Comparison of ENCODE assay signal across 9 mouse cellular contexts in genomic region chr9:45589867-45590266, GRCm38 (mm10).
DNase-seq lines count a peak whose midpoint lies in the region; ATAC-seq and TF ChIP-seq lines count a peak whose summit lies in the region.
"Had no signal": no experiment of that assay in that cellular context is flagged by ENCODE, and none has a peak within 500 bp of the region (broad histone marks: within the 10 kb centered on the region; RNA-seq: fewer than 3 reads in every experiment).

No protein-coding gene starts in this region.

- DNase-seq in heart, postnatal 0 days (ENCODE audit: low spot score) = peak; percentile 21
- no peak for DNase-seq in heart, embryonic 10.5 days (ENCODE audit: low spot score)
- peak; percentile 35 for DNase-seq in thymus, adult 2 months
- no peak for DNase-seq in thymus, adult 18-20 months
- DNase-seq in c-Kit-positive CD71-positive TER-119-negative erythroid progenitor cells, embryonic 14.5 days (ENCODE audit: low read depth) = peak; percentile 27
- peak; percentile 66 for DNase-seq in gastrocnemius, postnatal 10 days
- DNase-seq in lung, adult 2 months = peak; percentile 46
- peak; percentile 51 for DNase-seq in thymus, postnatal 0 days (ENCODE audit: low spot score)

- H3K9ac ChIP-seq in heart, postnatal 0 days (replicated peaks; ENCODE audit: low read depth, low read length) = no peak overlapping the region
- H3K9ac ChIP-seq: embryonic facial prominence, embryonic 12.5 days had no signal

- H3K9me3 ChIP-seq in heart, postnatal 0 days (replicated peaks; ENCODE audit: control insufficient read depth, low read length) = no peaks in the 10 kb centered on the region
- no peaks in the 10 kb centered on the region for H3K9me3 ChIP-seq in heart, embryonic 10.5 days
- H3K9me3 ChIP-seq: embryonic facial prominence, embryonic 12.5 days had no signal

- TF ChIP-seq EP300 in heart, postnatal 0 days (IDR thresholded peaks at IDR 0.05; ENCODE audit: low read depth) = no peak

- no peak overlapping the region for H3K4me2 ChIP-seq in heart, postnatal 0 days (ENCODE audit: low read depth, low read length)
- H3K4me2 ChIP-seq: embryonic facial prominence, embryonic 12.5 days had no signal

- no peaks in the 10 kb centered on the region for H3K4me1 ChIP-seq in heart, postnatal 0 days (ENCODE audit: control insufficient read depth, insufficient read depth)
- no peaks in the 10 kb centered on the region for H3K4me1 ChIP-seq in heart, embryonic 10.5 days
- no peaks in the 10 kb centered on the region for H3K4me1 ChIP-seq in thymus, adult 2 months (replicated peaks; ENCODE audit: control insufficient read depth, insufficient read depth, low read length)
- no peaks in the 10 kb centered on the region for H3K4me1 ChIP-seq in lung, adult 2 months (ENCODE audit: control insufficient read depth, insufficient read depth, low read length)
- H3K4me1 ChIP-seq: embryonic facial prominence, embryonic 12.5 days had no signal

- peak; percentile 77 for TF ChIP-seq CTCF in heart, postnatal 0 days (IDR thresholded peaks at IDR 0.05; ENCODE audit: low read depth)
- TF ChIP-seq CTCF in thymus, adult 2 months (IDR thresholded peaks at IDR 0.05; ENCODE audit: borderline replicate concordance, control insufficient read depth, extremely low read depth, insufficient read depth, low read length, poor library complexity) = no peak
- TF ChIP-seq CTCF in lung, adult 2 months (IDR thresholded peaks at IDR 0.05; ENCODE audit: insufficient read depth, low read length) = peak; percentile 45

- no peak overlapping the region for H3K27ac ChIP-seq in heart, postnatal 0 days (ENCODE audit: low read depth)
- H3K27ac ChIP-seq in heart, embryonic 10.5 days = no peak overlapping the region
- H3K27ac ChIP-seq in thymus, adult 2 months (ENCODE audit: control insufficient read depth, insufficient read depth, low read length) = no peak overlapping the region
- H3K27ac ChIP-seq: embryonic facial prominence, embryonic 12.5 days had no signal

- no peak overlapping the region for H3K4me3 ChIP-seq in heart, postnatal 0 days (ENCODE audit: low read depth, low read length)
- no peak overlapping the region for H3K4me3 ChIP-seq in heart, embryonic 10.5 days
- H3K4me3 ChIP-seq in thymus, adult 2 months (ENCODE audit: control insufficient read depth, insufficient read depth, low read length) = no peak overlapping the region
- H3K4me3 ChIP-seq in lung, adult 2 months (replicated peaks; ENCODE audit: extremely low read depth, low read depth, low read length) = no peak overlapping the region
- H3K4me3 ChIP-seq: embryonic facial prominence, embryonic 12.5 days had no signal

- 72% methylated on average over 3 of the region's 3 CpGs for WGBS in heart, postnatal 0 days
- 73% methylated on average over 3 of the region's 3 CpGs for WGBS in heart, embryonic 10.5 days
- 66% methylated on average over 3 of the region's 3 CpGs for WGBS in thymus, adult 2 months
- WGBS in lung, adult 2 months = 71% methylated on average over 3 of the region's 3 CpGs

- no peaks in the 10 kb centered on the region for H3K36me3 ChIP-seq in heart, postnatal 0 days (replicated peaks; ENCODE audit: control insufficient read depth, insufficient read depth, low read length)
- H3K36me3 ChIP-seq in heart, embryonic 10.5 days = no peaks in the 10 kb centered on the region
- H3K36me3 ChIP-seq in thymus, adult 2 months (ENCODE audit: control insufficient read depth, insufficient read depth, low read length) = no peaks in the 10 kb centered on the region
- H3K36me3 ChIP-seq: embryonic facial prominence, embryonic 12.5 days had no signal

- no peak for TF ChIP-seq POLR2A in thymus, adult 2 months (IDR thresholded peaks at IDR 0.05; ENCODE audit: control insufficient read depth, extremely low read depth, insufficient read depth, low read length, poor library complexity)
- no peak for TF ChIP-seq POLR2A in lung, adult 2 months (IDR thresholded peaks at IDR 0.05; ENCODE audit: borderline replicate concordance, extremely low read depth, low read depth, low read length)

- H3K27me3 ChIP-seq in heart, postnatal 0 days (ENCODE audit: control insufficient read depth, insufficient read depth, low read length) = no peaks in the 10 kb centered on the region
- H3K27me3 ChIP-seq in heart, embryonic 10.5 days (ENCODE audit: insufficient read depth, poor library complexity, severe bottlenecking) = peaks cover 24% of the 10 kb centered on the region; the same call in 1 of the 2 replicates
- H3K27me3 ChIP-seq in thymus, adult 2 months (ENCODE audit: control insufficient read depth, insufficient read depth, low read length) = no peaks in the 10 kb centered on the region
- H3K27me3 ChIP-seq: embryonic facial prominence, embryonic 12.5 days had no signal

- no peak for ATAC-seq in heart, postnatal 0 days (ENCODE audit: insufficient read depth, low read depth)

Comparison
In these comparisons a context has a peak if more than half of its experiments do, and no peak if none do; other contexts are left out.
1. DNase-seq: peak in heart, postnatal 0 days (single experiment), thymus, adult 2 months (single experiment), c-Kit-positive CD71-positive TER-119-negative erythroid progenitor cells, embryonic 14.5 days (single experiment), gastrocnemius, postnatal 10 days (single experiment), lung, adult 2 months (single experiment) and thymus, postnatal 0 days (single experiment); none in heart, embryonic 10.5 days (single experiment) and thymus, adult 18-20 months (0 of 2).